Mouse (Mus musculus) lung, embryonic 16.5 days (tissue): Measurements from ENCODE around the gene Phykpl. TPM values are rescaled to one million over a fixed set of nuclear protein-coding genes. Genes with fewer than 3 reads are reported as not detected.
A peak's percentile ranks its signal among the peaks of the same experiment; 100 is the strongest.

ENCODE experiments used
- ATAC-seq: fragments of 200-750 bp; cut with Nextera tagmentation; 2 replicates; pipeline ENCODE4 v1.8.0; 2017; ENCODE audit warnings: low read depth, mild to moderate bottlenecking, moderate library complexity
- H3K27ac ChIP-seq: fragments of 300-500 bp; sonication (generic); 2 replicates; pipeline ENCODE4 v1.5.1; 2014; ENCODE audit warnings: mild to moderate bottlenecking, control low read depth, low read length
- H3K27me3 ChIP-seq: fragments of 300-500 bp; sonication (generic); 2 replicates; pipeline ENCODE4 v1.6.1; 2014; ENCODE audit warnings: low read depth, low read length, mixed read lengths; ENCODE audit not compliant: control insufficient read depth, insufficient read depth
- H3K36me3 ChIP-seq: fragments of 300-500 bp; sonication (generic); 2 replicates; pipeline ENCODE4 v1.6.1; 2014; ENCODE audit warnings: low read length; ENCODE audit not compliant: control insufficient read depth, insufficient read depth
- H3K4me1 ChIP-seq: fragments of 300-500 bp; sonication (generic); replicated peaks from 2 replicates; pipeline ENCODE4 v1.6.1; 2014; ENCODE audit warnings: low read length, mixed read lengths; ENCODE audit not compliant: control insufficient read depth, insufficient read depth
- H3K4me2 ChIP-seq: fragments of 300-500 bp; sonication (generic); 2 replicates; pipeline ENCODE4 v1.6.1; 2014; ENCODE audit warnings: low read depth, low read length, control low read depth
- H3K4me3 ChIP-seq: fragments of 300-500 bp; sonication (generic); 2 replicates; pipeline ENCODE4 v1.5.1; 2014; ENCODE audit warnings: mild to moderate bottlenecking, low read length, control low read depth
- H3K9ac ChIP-seq: fragments of 300-500 bp; sonication (generic); 2 replicates; pipeline ENCODE4 v1.6.1; 2014; ENCODE audit warnings: low read length, control low read depth
- H3K9me3 ChIP-seq: fragments of 300-500 bp; sonication (generic); 2 replicates; pipeline ENCODE4 v1.6.1; 2016; ENCODE audit warnings: low read length; ENCODE audit not compliant: control insufficient read depth
- WGBS: fragments of 180-500 bp; shearing (Covaris S2); extraction: QIAGEN DNeasy Blood & Tissue Kit; methylation state at CpG from one replicate; pipeline ENCODE4 v1.1.7; 2014; 5-methylcytosine and 5-hydroxymethylcytosine counted together
- polyA plus RNA-seq: library from polyadenylated mRNA; unstranded; fragments of >200 nt; fragmentation: Nextera tagmentation; extraction: Ambion mirVana; gene quantifications from 2 replicates; pipeline ENCODE4 v1.2.1, GENCODE M21; 2015

The Phykpl gene
- polyA plus RNA-seq, 1 experiment from 2014 or later = 17.6 TPM

- no peak overlapping the region for H3K4me3 ChIP-seq
- no peaks in the 10 kb centered on the region for H3K9me3 ChIP-seq
- H3K4me2 ChIP-seq = no peak overlapping the region
- H3K36me3 ChIP-seq = peaks cover 77% of the 10 kb centered on the region
- H3K9ac ChIP-seq = no peak overlapping the region
- ATAC-seq = no peak
- no peaks in the 10 kb centered on the region for H3K27me3 ChIP-seq
- no peaks in the 10 kb centered on the region for H3K4me1 ChIP-seq
- WGBS = 88% methylated on average over 6 of the region's 6 CpGs
- H3K27ac ChIP-seq = no peak overlapping the region
Observed at GRCm38 (mm10) chr11:51593849-51594248, 9.3 kb downstream of the Phykpl start.

DNA sequence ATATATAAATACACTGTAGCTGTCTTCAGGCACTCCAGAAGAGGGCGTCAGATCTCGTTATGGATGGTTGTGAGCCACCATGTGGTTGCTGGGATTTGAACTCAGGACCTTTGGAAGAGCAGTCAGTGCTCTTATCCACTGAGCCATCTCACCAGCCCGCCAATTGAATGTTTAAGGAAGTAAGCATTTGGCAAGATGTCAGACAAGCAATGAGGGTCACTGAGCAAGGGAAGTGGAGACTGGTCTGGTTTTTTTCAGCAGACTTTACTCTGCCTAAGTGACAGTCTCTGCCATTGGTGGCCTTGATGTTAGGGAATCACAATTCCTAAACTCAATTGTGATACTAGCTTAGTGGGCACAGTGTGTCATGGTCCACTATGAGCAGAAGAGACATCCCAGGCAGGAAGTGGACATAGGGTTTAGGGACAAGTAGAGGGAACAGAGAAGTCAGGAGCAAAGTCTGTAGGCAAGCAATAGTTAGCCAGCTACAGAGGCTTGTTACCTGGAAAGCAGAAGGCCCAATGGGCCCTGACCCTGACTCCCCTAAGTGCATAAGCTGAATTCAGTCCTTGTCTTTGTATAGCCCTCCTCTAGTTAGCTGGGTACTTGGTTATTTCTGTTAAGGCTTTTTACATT lies 10.3 kb downstream of the Phykpl start:
- 56% methylated on average over 3 of the region's 3 CpGs for WGBS

GRCm38 (mm10) chr11:51595459-51596083 lies 11.0 kb downstream of the Phykpl start:
- no peak for ATAC-seq
- Histone ChIP-seq H3K27ac (no peak overlapping the region), H3K27me3 (no peaks in the 10 kb centered on the region), H3K4me1 (no peaks in the 10 kb centered on the region), H3K9ac (no peak overlapping the region), H3K4me3 (no peak overlapping the region), H3K4me2 (no peak overlapping the region), H3K36me3 (peaks cover 77% of the 10 kb centered on the region), H3K9me3 (no peaks in the 10 kb centered on the region)
- WGBS = 94% methylated on average over 1 of the region's 1 CpGs

More for the DNA sequence above, 10.3 kb downstream of the Phykpl start:
- no peak overlapping the region for H3K4me2 ChIP-seq
- no peaks in the 10 kb centered on the region for H3K4me1 ChIP-seq
- H3K27ac ChIP-seq = no peak overlapping the region
- peaks cover 74% of the 10 kb centered on the region for H3K36me3 ChIP-seq
- no peak overlapping the region for H3K9ac ChIP-seq
- ATAC-seq = no peak
- no peak overlapping the region for H3K4me3 ChIP-seq
- no peaks in the 10 kb centered on the region for H3K9me3 ChIP-seq
- H3K27me3 ChIP-seq = no peaks in the 10 kb centered on the region

GRCm38 (mm10) chr11:51597553-51597952 lies 13.0 kb downstream of the Phykpl start:
- H3K4me1 ChIP-seq = no peaks in the 10 kb centered on the region; the same call in 1 of the 2 replicates

GRCm38 (mm10) chr11:51602253-51602652 lies 17.7 kb downstream of the Phykpl start:
- Histone ChIP-seq H3K36me3 (peaks cover 73% of the 10 kb centered on the region), H3K9ac (peak overlapping the region; percentile 6; the same call in 1 of the 2 replicates), H3K27me3 (no peaks in the 10 kb centered on the region), H3K4me1 (peaks cover 19% of the 10 kb centered on the region), H3K4me2 (no peak overlapping the region), H3K27ac (no peak overlapping the region), H3K4me3 (no peak overlapping the region), H3K9me3 (no peaks in the 10 kb centered on the region)
- no peak for ATAC-seq
- WGBS = 81% methylated on average over 3 of the region's 3 CpGs

More at GRCm38 (mm10) chr11:51597553-51597952, 13.0 kb downstream of the Phykpl start:
- Histone ChIP-seq H3K9me3 (no peaks in the 10 kb centered on the region), H3K9ac (no peak overlapping the region), H3K27ac (no peak overlapping the region), H3K36me3 (peaks cover 83% of the 10 kb centered on the region), H3K4me3 (no peak overlapping the region), H3K4me2 (no peak overlapping the region), H3K27me3 (no peaks in the 10 kb centered on the region)
- no peak for ATAC-seq
- 68% methylated on average over 2 of the region's 2 CpGs for WGBS

- ATAC-seq = peak; percentile 87
- Histone ChIP-seq H3K27ac (peak overlapping the region; percentile 97), H3K4me3 (peak overlapping the region; percentile 76), H3K4me1 (peaks cover 24% of the 10 kb centered on the region), H3K4me2 (peak overlapping the region; percentile 84), H3K9ac (peak overlapping the region; percentile 90), H3K36me3 (peaks cover 43% of the 10 kb centered on the region), H3K9me3 (no peaks in the 10 kb centered on the region), H3K27me3 (no peaks in the 10 kb centered on the region)
- under 1% methylated on average over 64 of the region's 81 CpGs for WGBS
Observed at GRCm38 (mm10) chr11:51605602-51606446, 21.3 kb downstream of the Phykpl start.

- H3K27me3 ChIP-seq = no peaks in the 10 kb centered on the region
- peak within 1 kb of the TSS; percentile 93 for H3K9ac ChIP-seq
- ATAC-seq = peak; percentile 95
- peak within 1 kb of the TSS; percentile 76 for H3K4me3 ChIP-seq
- WGBS = under 1% methylated on average over 71 of the region's 91 CpGs
- H3K4me2 ChIP-seq = peak within 1 kb of the TSS; percentile 84
- no peaks in the 10 kb centered on the region for H3K9me3 ChIP-seq
- peaks cover 24% of the 10 kb centered on the region for H3K4me1 ChIP-seq
- H3K27ac ChIP-seq = peak within 1 kb of the TSS; percentile 97
- peaks cover 36% of the 10 kb centered on the region for H3K36me3 ChIP-seq
Observed at GRCm38 (mm10) chr11:51606447-51607095, 22.0 kb downstream of the Phykpl start, which contains the start of gene Hnrnpab. Gene Hnrnpab, minus strand, starts transcription at chr11:51606847.

GRCm38 (mm10) chr11:51607096-51607738 lies 22.7 kb downstream of the Phykpl start:
- no peaks in the 10 kb centered on the region for H3K9me3 ChIP-seq
- H3K36me3 ChIP-seq = peaks cover 30% of the 10 kb centered on the region
- H3K4me2 ChIP-seq = peak overlapping the region; percentile 77
- peaks cover 24% of the 10 kb centered on the region for H3K4me1 ChIP-seq
- WGBS = 4% methylated on average over 15 of the region's 15 CpGs
- H3K27me3 ChIP-seq = no peaks in the 10 kb centered on the region
- ATAC-seq = peak; percentile 51
- H3K4me3 ChIP-seq = peak overlapping the region; percentile 76
- peak overlapping the region; percentile 90 for H3K27ac ChIP-seq
- peak overlapping the region; percentile 93 for H3K9ac ChIP-seq
